Mouse (Mus musculus): ENCODE measurements around the gene Ptgr2.

Gene Ptgr2

DNA sequence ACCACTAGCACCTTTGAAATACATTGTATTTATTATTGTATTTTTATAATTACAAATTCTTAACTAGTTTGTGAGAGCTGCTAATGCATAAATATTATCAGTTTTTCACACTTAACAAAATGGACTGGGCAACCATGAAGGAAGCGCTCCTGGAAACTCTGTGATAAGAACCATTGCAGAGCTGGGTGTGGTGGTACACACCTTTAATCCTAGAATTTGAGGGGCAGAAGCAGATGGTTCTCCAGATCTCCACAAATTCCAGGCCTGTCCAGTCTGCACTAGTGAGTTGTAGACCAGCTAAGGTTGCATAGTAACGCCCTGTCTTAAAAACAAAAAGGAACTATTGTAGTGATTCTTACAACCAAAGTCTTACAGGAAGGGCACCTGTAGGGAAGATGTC lies 14.2 kb downstream of the Ptgr2 start:
- in situ Hi-C loops (cut with MboI; ENCODE audit: unreplicated experiment in 2 of 2), result no loop called here

DNA sequence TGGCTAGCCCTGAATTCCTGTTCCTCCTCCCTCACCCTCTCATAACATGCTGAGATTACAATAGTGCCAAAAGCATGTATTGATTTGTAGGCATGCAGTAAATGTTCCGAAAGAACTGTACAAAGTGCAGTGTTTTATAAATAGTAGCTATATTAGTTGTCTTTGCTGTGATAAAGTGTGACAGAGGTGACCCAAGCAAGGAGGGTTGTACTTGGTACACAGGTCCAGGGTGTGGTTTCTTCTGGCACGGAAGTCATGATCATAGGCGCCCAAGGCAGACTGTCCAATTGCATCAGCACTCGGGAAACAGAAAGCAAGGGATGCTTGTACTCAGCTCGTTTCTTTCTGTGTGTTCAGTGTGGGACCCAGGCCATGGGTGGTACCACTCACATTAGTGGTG lies 19.1 kb downstream of the Ptgr2 start:
- in situ Hi-C loops (cut with MboI; ENCODE audit: unreplicated experiment in 2 of 2), result no loop called here

DNA sequence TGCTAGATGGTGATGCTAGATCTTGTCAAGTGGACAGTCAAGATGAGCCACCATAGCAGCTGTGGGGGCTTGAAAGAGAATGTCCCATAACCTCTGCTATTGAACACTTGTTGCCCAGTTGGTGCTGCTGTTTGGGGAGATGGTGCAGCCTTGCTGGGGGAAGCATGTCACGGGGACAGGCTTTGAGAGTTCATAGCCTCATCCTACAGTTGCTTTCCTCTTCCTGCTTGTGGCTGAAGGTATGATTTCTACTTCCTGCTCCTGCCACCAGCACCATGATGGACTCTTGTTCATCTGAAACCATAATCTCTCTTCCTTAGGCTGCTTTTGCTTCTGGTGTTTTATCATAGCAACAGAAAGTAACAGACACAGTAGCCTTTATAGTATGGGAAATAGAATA lies 19.5 kb downstream of the Ptgr2 start:
- in situ Hi-C loops (cut with MboI; ENCODE audit: unreplicated experiment in 2 of 2), result no loop called here

DNA sequence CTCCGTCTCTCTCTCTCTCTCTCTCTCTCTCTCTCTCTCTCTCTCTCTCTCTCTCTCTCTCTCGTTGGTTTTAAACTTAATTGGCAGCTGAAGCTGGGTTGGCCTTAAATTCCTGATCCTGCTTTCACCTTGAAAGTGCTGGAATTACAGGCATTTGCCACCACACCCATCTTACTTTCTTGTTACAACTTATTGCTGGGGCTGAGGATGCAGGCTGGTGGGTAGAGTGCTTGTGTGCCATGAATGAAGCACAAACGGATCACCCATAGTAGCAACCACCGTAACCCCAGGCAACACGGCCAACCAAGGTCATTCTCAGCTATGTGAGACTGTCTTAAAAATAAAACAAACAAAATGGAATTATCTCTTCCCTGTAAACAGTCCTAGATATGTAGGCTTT lies 26.3 kb downstream of the Ptgr2 start:
- in situ Hi-C loops (cut with MboI; ENCODE audit: unreplicated experiment in 2 of 2), result no loop called here

DNA sequence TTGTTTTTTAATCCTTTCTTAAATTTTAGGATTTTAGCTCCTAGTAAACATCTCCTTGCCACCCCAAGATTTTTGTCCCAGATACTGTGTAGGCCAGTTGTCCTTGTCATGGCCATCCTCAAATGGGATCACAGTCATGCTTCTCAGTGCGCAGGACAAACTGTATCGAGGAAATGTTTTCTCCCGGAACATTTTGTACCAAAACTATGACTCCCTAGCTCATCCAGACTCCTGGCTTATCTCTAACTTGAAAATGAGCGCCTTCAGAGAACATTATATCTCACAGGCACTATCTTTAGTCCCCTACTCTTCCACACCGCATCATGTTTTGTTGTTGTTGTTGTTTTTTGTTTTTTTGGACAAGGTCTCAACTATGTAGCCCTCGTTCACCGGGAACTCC lies 31.0 kb downstream of the Ptgr2 start:
- in situ Hi-C loops (cut with MboI; ENCODE audit: unreplicated experiment in 2 of 2), result no loop called here

DNA sequence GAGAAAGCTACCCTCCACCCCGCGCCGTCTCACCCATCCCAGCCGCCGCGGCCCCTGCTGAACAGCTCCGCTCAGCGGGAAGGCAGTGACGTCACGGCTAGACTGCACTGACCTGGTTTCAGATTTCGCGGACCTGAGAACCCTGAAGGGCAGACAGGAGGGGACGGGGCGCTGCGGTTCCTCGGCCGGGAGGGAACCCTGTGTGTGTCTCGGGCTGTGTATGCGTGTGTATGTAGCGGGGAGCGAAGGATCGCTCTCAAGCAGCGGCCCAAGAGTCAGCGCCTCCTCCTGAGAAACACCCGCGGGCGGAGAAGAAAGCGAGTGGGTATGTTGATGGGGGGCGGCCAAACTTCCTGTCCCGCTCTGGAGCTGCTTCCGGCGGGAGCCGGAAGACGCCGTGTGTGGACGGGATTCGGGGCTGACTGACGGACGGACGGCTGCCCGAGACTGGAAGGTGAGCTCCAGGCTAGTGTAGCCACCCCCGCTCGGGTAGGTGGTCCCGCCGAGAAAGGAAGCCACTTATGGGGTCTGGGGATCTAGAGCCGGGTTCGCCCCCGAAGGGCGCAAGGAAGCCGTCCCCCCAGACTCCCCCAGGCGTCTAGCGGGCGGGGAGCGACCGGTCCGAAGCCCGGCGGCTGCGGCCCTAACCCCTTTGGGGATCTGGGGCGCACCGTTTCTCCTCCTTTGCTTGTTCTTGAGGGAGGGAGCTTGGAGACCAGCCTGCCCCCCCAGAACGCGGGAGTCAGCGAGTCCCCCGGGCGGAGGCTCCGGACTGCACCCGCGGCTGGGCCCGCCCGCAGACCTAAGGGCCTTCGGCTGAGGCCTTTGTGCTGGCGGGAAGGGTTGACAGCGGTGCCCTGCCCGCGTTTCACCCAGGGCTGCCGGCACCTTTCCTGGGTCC lies 31.9 kb downstream of the Ptgr2 start, which contains the start of gene Zfp410:
Gene Zfp410, plus strand, starts transcription at position 132 of the 901 bp plus-strand sequence.
- in situ Hi-C loops (cut with MboI; ENCODE audit: unreplicated experiment in 2 of 2), result no loop called here

DNA sequence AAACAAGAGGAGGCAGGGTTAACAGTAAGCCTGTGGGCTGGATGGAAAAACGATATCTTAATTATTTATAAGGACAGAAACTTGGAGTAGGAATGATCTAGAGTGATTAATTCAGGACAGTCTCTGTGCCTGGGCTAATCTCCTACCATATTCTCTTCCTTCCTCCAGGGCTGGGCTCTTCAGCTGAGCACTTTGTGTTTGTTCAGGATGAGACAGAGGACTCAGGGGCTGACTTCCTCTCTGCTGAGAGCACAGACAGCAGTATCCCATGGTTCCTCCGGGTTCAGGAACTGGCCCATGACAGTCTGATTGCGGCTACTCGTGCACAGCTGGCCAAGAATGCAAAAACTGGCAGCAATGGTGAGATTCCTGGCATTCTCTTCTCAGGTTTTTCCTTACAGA lies 42.1 kb downstream of the Ptgr2 start:
- in situ Hi-C loops (cut with MboI; ENCODE audit: unreplicated experiment in 2 of 2), result no loop called here

DNA sequence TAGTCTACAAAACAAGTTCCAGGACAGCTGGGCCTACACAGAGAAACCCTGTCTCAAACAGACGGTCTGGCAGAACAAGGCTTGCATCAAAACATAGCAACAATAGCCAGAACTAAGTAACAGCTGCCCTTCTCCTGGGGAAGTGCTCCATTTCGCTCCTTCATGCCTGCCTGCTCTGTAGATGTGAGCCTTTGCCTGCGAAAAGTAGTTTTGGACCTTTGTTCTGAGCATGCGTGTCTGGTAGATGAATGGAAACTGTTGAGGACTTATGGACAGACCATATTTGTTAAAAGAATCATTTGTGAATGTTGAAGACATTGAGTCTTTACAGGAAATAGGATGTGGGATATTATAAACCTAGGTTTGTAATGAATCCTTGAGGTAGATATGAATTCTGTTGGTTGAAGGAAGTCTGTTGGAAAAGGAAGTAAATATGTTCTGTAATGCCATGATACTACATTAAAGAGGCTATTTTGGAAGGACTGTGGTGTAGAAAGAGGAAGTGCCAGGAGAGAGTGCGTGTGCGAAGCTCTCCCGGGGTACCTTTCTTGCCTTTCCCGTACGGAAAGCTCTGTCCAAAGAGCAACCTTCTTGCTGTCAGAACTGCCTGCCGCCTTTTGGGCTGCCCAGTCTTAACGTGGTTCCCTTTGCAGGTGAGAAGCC lies 52.1 kb downstream of the Ptgr2 start:
- in situ Hi-C loops (cut with MboI; ENCODE audit: unreplicated experiment in 2 of 2), result no loop called here

DNA sequence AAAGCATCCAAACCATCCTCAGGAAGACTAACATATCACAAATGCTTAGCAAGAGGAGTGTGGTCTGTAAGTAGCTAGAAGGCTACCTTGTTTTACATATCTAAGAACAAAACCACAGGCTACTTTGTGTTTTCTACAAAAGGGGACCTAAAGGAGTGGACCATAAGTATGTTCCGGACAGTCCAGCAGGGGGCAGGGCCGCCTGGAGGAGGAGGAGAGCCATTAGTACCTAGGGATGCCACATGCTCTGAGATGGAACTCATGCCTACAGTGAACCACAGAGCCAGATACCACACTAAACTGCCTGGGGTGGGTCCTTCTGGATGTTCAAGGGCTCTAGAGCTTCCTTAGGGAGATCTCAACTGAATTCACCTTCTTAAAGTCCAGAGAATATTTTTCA lies 62.2 kb downstream of the Ptgr2 start:
- in situ Hi-C loops (cut with MboI; ENCODE audit: unreplicated experiment in 2 of 2), result loop anchor here (5.0 to 10.0 kb wide), 3 partner anchors 70 to 238 kb away; partner anchors contain the start of genes Aldh6a1 (in 1 of the 2), Lin52 (in 1 of the 2) and Rnf113a2 (in 1 of the 2)

DNA sequence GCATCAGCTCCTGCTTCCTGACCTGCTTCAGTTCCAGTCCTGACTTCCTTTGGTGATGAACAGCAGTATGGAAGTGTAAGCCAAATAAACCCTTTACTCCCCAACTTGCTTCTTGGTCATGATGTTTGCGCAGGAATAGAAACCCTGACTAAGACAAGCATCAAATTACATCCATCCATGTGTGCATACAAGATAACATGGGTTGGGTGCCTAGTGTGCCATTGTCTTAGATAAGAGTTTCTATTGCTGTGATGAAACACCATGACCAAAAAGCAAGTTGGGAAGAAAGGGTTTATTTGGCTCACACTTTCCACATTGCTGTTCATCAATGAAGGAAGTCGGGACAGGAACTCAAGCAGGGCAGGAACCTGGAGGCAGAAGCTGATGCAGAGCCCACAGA lies 73.7 kb downstream of the Ptgr2 start:
- in situ Hi-C loops (cut with MboI; ENCODE audit: unreplicated experiment in 2 of 2), result loop anchor here in 1 of 2 experiments (5.0 kb wide), 1 partner anchor 89 kb away; no protein-coding TSS in a partner anchor

DNA sequence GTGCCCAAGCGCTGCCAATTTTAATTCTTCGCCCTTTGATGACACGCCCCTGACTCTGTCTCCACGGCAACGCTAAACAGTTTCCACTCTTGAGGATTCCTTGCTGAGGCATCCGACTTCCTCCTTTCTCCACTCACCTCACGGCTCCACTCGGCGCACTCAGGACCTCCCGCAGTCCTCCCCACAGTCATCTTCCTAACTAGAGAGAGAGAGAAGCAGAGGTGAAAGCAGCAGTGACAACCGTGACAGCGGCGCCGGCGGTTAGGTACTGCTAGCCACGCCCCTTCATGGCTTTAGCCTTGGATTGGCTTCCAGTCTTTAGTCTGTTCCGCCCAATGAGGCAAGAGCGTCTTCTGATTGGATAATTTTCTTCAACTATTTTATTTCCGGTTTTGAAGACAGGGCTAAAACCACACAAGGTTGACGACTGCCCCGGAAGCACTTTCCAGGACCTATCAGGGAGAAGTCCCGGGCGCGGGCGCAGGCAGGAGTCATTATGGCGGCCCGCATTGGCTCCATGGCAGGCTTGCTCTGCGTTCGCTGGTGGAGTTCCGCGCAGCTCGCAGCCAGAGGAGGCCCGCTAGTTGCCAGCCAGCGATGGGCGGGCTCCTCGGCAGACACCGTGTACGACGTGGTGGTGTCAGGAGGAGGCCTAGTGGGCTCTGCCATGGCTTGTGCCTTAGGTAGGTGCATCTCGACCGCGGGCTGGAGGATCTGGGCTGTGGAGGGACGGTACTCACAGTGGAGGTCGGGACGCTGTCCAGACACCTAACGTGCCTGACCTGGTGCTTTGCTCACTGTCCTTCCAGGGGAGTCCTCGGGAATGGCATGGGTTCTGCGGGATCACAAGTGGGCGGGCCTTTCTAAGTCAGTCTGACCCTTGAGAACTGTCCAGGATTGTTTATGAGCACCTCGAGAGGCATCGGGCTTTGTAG lies 76.8 kb downstream of the Ptgr2 start, which contains the start of the genes Coq6 and Fam161b:
Gene Coq6, plus strand, starts transcription at position 103 of the 935 bp plus-strand sequence.
Gene Fam161b, minus strand, starts transcription at position 279 of the 935 bp plus-strand sequence.
- in situ Hi-C loops (cut with MboI; ENCODE audit: unreplicated experiment in 2 of 2), result no loop called here

DNA sequence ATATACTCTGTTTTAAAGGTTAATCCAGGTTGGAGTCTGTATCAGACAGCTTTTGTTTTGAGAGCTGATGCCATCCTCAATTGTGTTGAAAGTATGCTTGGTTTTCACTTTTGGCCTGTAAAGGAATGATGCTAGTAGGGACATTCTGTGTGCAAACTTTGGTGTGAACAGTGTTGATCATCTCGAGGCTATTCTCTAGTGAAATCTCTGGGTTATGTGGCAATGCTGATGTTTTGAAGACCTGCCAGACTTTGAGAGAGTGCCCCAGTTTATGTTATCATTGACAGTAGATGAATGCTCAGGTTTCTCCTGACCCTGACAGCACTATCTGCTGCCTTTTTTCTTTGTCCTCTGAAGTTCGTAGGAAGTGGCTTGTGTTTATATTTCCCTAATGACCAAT lies 77.8 kb downstream of the Ptgr2 start:
- in situ Hi-C loops (cut with MboI; ENCODE audit: unreplicated experiment in 2 of 2), result no loop called here

DNA sequence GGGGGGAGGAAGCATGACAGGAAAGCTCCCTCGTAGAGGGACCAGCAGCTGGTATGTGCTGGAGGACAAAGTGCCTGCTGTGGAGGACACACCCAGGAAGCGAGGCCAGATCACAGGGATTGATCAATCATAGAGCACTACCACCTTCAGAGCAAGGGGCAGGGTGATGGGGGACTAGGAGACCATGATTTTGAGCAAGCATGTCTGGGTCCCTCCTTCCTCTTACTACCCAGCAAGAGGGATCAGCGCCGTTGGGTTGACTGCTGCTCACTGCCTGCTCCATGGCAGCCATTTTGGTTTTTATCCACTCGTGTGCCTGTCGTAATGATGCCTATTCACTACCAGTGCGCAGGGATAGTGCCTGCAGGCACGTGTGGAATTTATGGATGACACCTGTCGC lies 79.3 kb downstream of the Ptgr2 start:
- in situ Hi-C loops (cut with MboI; ENCODE audit: unreplicated experiment in 2 of 2), result no loop called here

DNA sequence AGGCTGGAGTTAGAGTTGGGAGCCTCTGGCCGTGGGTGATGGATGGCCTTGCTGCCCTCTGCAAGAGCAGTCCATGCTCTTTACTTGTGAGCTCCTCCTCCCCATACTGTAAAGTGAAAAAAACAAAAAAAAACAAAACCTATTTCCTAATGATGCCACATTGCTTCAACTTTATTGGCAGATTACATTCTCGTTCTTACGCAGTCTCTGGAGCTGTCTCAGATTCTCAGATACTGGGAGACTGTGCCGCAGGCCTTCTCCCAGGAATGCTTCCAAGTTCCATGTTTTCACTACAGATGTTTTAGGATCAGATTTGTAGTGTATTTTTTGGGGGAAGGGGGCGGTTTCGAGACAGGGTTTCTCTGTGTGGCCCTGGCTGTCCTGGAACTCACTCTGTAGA lies 80.1 kb downstream of the Ptgr2 start:
- in situ Hi-C loops (cut with MboI; ENCODE audit: unreplicated experiment in 2 of 2), result no loop called here

All from v-Abl transformed pro-B cells (cell line).